Mouse (Mus musculus): ENCODE data around the gene Fabp2.

Fabp2 gene

GRCm38 (mm10) chr3:122894772-122895171 is at the start of gene Fabp2:
TSS of gene Fabp2 (plus strand) at chr3:122895072.
- no peak for DNase-seq (ENCODE audit: low spot score)

- no peak for DNase-seq (ENCODE audit: low spot score)
Measured at GRCm38 (mm10) chr3:122848410-122849034, 46.4 kb upstream of the Fabp2 start.

DNA sequence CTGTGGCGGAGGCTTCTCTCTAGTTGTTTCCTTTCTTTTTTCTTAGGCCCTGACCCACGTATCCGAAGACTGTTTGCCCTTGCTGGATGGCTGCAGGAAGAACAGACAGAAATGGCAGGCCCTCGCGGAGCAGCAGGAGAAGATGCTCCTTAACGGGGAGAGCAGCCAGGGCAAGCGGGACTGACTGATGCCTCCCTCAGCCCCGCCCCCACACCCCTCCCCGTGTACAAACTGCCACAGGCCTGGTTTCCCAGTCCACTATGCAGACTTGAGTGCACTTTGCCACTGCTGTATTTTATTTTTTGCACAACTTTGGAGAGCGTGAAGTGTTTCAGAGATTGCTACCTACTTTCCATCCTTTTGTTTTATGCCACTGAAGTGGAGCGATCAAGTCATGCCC is 39.7 kb upstream of the Fabp2 start:
- no peak for DNase-seq (ENCODE audit: low spot score)

- no peak for DNase-seq (ENCODE audit: low spot score)
Measured at GRCm38 (mm10) chr3:122859829-122860228, 35.0 kb upstream of the Fabp2 start.

GRCm38 (mm10) chr3:122860573-122861498 is 34.0 kb upstream of the Fabp2 start:
- no peak for DNase-seq (ENCODE audit: low spot score)

GRCm38 (mm10) chr3:122865092-122865491 is 29.8 kb upstream of the Fabp2 start:
- DNase-seq (ENCODE audit: low spot score): no peak

DNA sequence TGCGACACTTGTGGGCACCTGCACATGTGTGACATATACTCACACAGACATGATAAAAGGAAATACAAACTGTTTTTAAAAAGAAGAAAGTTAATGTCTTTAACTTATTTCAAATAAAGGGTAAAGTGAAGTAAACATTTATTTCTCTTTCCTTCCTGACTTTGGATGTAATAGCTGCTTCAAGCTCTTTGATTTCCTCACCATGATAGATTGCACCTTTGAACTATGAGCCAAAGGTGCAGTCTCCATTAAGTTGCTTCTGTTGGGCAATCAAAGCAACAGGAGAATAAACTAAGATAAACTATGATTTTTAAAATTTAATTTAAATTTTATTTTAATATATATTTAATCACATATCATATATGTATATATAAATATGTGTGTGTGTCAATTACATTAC is 26.6 kb upstream of the Fabp2 start:
- DNase-seq (ENCODE audit: low spot score): no peak

DNA sequence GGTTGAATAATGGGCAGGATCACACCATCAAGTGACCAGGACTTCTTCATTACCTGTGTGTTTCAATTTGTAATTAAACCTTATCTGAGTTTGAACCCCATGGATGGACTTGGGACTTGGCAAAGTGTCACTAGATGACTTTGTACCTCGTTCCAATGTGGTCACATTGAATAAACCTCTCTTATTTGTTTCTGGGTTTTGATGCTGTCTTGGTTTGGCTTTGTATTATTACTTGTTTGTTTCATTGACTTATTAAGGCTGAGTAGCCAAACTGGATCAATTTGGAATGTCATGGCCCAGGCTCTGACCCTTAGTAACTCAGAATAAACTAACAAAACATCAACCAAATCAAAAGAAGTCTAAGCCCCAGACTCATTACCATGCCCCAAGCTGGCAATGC is 23.3 kb upstream of the Fabp2 start:
- DNase-seq (ENCODE audit: low spot score): no peak

- no peak for DNase-seq (ENCODE audit: low spot score)
Measured at GRCm38 (mm10) chr3:122876870-122877269, 18.0 kb upstream of the Fabp2 start.

DNA sequence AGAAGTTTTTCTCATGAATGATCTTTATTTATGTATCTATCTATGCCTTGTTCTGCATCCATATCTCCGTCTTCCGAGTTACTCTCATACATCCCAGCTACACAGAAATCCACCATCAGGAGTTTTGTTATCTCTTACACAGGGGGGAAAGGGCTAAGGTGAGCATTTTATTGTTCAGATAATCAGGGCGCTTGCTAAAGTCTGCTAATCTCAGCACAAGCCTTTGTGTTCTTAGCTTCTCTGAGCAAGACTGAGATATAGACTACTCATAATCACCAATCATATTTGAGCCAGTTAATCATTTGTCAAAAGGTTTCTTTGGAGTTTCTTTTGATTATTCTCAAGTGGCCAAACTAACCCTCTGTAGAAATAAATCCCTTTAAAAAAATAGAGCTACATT is 17.3 kb upstream of the Fabp2 start:
- no peak for DNase-seq (ENCODE audit: low spot score)

- DNase-seq (ENCODE audit: low spot score): no peak
Measured at GRCm38 (mm10) chr3:122878705-122879315, 16.1 kb upstream of the Fabp2 start.

GRCm38 (mm10) chr3:122887505-122888301 is 7.2 kb upstream of the Fabp2 start:
- DNase-seq (ENCODE audit: low spot score): no peak

DNA sequence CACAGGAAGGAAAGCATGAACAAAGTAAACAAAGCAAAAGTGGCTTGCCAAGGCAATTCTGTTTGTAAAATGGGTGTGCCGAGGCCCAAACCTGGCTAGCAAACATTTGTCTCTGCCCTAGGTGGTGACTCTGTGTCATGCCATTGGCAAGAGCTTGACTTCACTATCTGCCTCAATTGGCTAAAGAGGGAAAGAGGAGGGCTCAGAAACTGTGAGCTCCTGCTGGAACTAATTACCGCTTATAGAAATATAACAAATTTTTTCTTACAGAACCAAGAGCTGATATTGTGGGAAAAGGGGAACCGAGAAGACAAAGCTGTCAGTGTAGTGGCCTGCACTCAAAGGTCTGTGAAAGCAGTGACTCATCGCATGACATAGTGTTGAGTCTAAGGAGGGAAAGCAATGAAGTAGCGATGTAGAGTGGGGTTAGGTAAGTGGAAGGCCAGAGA is 6.5 kb upstream of the Fabp2 start:
- DNase-seq (ENCODE audit: low spot score): no peak

DNA sequence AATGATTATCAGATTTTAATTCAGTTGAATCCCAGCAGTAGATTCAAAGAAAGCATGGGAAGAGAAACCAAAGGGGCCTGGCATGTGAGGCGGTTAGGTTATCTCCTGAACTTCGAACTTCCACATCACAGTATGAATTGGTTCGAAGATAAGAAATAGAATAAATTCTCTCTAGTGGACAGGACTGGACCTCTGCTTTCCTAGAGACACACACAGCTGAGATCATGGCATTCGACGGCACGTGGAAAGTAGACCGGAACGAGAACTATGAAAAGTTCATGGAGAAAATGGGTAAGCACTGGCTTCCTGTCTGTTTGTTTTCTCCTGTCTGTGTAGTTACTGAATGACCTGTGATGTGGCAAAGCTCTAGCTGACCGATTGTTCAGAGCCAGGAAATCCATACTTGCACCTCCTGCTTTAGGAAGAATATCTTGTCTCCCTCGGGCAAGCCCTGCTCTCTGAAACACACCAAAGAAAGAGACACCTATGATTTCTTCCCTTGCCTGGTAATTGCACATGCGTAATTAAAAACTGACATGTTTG is 388 bp downstream of the Fabp2 start:
- no peak for DNase-seq (ENCODE audit: low spot score)

DNA sequence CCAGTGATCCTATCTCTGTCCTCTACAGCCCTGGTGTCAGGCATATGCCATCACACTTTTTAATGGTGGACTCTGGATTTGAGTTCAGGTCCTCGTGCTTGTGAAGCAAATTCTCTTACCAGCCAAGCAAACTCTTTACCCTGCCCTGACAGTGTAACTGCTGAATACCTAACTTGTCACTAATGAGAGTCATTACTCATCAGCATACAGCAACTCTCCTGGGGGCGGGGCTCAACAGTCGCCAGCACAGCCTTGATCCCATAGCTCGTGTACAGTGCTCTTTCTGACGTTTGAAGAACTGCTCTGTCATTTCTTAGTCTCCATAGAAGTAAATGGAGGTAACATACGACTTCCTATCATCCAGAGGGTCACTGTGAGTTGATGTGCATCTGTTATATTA is 3.4 kb downstream of the Fabp2 start:
- DNase-seq (ENCODE audit: low spot score): no peak

GRCm38 (mm10) chr3:122903746-122904433 is 9.0 kb downstream of the Fabp2 start:
- peak; percentile 69 for DNase-seq (ENCODE audit: low spot score)

DNA sequence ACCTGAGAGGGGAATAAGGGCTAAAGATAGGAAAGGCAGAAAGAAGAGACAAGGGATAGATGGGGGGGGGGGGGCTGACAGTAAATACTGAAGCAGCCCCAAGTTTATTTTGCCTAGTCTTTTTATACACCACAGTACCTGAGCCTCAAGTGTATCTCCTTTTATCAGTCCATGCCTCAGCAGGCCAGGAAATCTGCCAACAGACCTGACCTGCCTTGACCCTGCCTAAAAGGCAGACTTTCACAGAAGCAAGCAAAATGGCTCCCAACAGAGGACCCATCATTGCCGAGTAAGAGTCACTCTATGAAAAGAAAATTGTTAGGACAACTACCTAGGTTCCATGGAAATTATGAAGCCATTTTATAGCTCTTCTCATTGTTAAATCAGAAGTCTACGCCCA is 13.0 kb downstream of the Fabp2 start:
- no peak for DNase-seq (ENCODE audit: low spot score)

DNA sequence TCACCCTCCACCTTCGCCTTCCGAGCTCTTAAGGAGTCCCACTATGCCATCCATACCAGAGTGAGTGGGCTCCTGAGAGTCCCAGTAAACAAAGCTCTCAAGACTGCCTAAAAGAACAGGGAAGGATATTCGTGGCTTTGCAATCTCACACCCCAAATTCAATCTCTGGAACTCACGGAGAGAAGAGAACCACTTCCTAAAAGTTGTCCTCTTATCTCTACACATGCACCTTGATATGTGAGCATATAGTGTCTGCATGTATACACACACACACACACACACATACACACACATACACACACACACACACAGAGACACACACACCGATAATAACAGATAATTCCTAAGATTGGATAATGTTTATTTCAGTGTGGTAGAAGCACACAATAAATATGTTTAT is 20.6 kb downstream of the Fabp2 start:
- DNase-seq (ENCODE audit: low spot score): no peak

- no peak for DNase-seq (ENCODE audit: low spot score)
Measured at GRCm38 (mm10) chr3:122916191-122916680, 21.4 kb downstream of the Fabp2 start.

DNA sequence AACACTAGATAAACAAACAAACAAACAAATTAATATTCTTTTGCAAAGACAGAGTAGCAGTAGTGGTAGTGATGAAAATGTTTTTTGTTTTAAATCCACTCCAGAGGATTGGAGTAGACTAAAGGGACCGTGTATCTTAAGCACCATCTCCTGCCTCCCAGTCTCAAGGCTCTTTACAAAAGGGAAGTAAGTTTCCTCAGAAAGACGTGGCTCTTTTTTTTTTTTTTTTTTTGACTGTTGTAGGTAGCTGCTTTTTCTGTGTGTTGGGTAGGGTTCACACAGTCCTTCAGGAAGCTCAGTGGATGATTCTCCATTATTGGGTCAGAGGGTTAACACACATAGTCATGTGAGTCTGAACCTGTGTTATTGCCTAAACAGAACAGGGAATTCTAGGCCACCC is 23.8 kb downstream of the Fabp2 start:
- no peak for DNase-seq (ENCODE audit: low spot score)

DNA sequence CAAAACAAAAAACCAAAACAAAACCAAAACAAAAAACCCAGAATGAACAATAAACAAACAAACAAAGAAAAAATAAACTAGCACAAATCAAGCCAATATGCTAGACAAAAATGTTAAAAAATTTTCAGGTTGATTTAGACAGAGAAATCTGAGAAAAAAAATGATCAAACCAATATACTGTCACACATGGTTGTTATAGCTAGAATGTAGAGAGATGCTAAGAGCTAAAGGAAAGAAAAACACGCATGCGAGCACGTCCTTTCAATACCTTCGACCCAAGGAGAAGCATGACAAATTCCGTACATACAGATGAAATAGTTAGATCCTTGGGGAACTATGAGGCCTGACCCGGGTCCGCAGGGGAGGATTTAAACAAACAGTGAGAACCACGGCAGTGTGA is 24.4 kb downstream of the Fabp2 start, which contains the start of gene Gm10959:
Gene Gm10959 (minus strand): TSS at position 101 of the 400 bp plus-strand sequence.
- DNase-seq (ENCODE audit: low spot score): no peak
